Mouse (Mus musculus) neural tube, embryonic 11.5 days (tissue): ENCODE data around the gene Th. TPM values are rescaled to one million over a fixed set of nuclear protein-coding genes. Genes with fewer than 3 reads are reported as not detected.
A peak's percentile ranks its signal among the peaks of the same experiment; 100 is the strongest.

Experiments
- ATAC-seq: fragments of 200-750 bp; cut with Nextera tagmentation; 2 replicates; pipeline ENCODE4 v1.8.0; 2017; ENCODE audit warnings: moderate number of reproducible peaks, mild to moderate bottlenecking, moderate TSS enrichment, moderate library complexity; ENCODE audit not compliant: insufficient read depth, low FRiP score, low TSS enrichment
- DNase-seq: peaks from one replicate; pipeline ENCODE4 v3.0.0-alpha.2; 2015; ENCODE audit warnings: low spot score
- H3K27ac ChIP-seq: fragments of 300-500 bp; sonication (generic); 2 replicates; pipeline ENCODE4 v1.5.1; 2014; ENCODE audit warnings: low read depth, mild to moderate bottlenecking, low read length
- H3K27me3 ChIP-seq: fragments of 300-500 bp; sonication (generic); 2 replicates; pipeline ENCODE4 v1.6.1; 2014; ENCODE audit warnings: mild to moderate bottlenecking, low read length, mixed read lengths; ENCODE audit not compliant: control insufficient read depth, insufficient read depth
- H3K36me3 ChIP-seq: fragments of 300-500 bp; sonication (generic); 2 replicates; pipeline ENCODE4 v1.6.1; 2014; ENCODE audit warnings: mild to moderate bottlenecking, low read length, moderate library complexity, mixed read lengths; ENCODE audit not compliant: control insufficient read depth, insufficient read depth
- H3K4me1 ChIP-seq: fragments of 300-500 bp; sonication (generic); 2 replicates; pipeline ENCODE4 v1.6.1; 2014; ENCODE audit warnings: low read length, mixed read lengths; ENCODE audit not compliant: control insufficient read depth, insufficient read depth
- H3K4me2 ChIP-seq: fragments of 300-500 bp; sonication (generic); 2 replicates; pipeline ENCODE4 v1.6.1; 2014; ENCODE audit warnings: low read depth, mild to moderate bottlenecking, moderate library complexity
- H3K4me3 ChIP-seq: fragments of 300-500 bp; sonication (generic); 2 replicates; pipeline ENCODE4 v1.5.1; 2014; ENCODE audit warnings: low read depth, low read length
- H3K9ac ChIP-seq: fragments of 300-500 bp; sonication (generic); 2 replicates; pipeline ENCODE4 v1.6.1; 2014; ENCODE audit warnings: mild to moderate bottlenecking, low read length
- H3K9me3 ChIP-seq: fragments of 300-500 bp; sonication (generic); 2 replicates; pipeline ENCODE4 v1.6.1; 2016; ENCODE audit warnings: low read length; ENCODE audit not compliant: control insufficient read depth
- WGBS: fragments of 180-500 bp; shearing (Covaris S2); extraction: QIAGEN DNeasy Blood & Tissue Kit; methylation state at CpG from one replicate; pipeline ENCODE4 v1.1.7; 2014; 5-methylcytosine and 5-hydroxymethylcytosine counted together
- polyA plus RNA-seq: library from polyadenylated mRNA; unstranded; fragments of >200 nt; fragmentation: Nextera tagmentation; extraction: Ambion mirVana; gene quantifications from 2 replicates; pipeline ENCODE4 v1.2.1, GENCODE M21; 2014

Gene Th
- 9.3 and 11.4 TPM in 2 replicates for polyA plus RNA-seq

DNA sequence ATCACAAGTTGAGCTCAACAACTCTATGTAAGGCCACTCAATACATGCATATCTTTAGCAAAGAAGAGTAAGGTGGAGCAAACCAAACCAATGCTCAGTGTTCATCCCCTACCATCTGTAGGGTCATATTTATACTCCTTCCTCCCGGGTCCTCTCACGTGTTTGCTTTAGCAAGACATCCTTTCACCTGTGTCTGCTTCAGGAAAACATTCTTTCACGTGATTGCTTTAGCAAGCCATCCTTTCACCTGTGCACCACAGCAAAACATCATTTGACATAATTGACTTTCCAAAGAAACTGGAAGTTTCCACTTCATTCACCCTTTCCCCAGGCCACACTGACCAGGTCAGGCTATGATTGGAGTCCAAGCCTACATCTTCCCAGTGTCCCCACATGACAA lies at the start of gene Th:
Gene Th, minus strand, starts transcription at position 101 of the 400 bp plus-strand sequence.
- Histone ChIP-seq H3K9ac (no peak within 1 kb of the TSS), H3K4me3 (no peak within 1 kb of the TSS), H3K27ac (no peak within 1 kb of the TSS), H3K4me2 (no peak within 1 kb of the TSS), H3K36me3 (no peaks in the 10 kb centered on the region), H3K4me1 (no peaks in the 10 kb centered on the region), H3K27me3 (no peaks in the 10 kb centered on the region), H3K9me3 (no peaks in the 10 kb centered on the region)
- DNase-seq, result no peak
- 81% methylated on average over 3 of the region's 3 CpGs for WGBS
- ATAC-seq, result no peak

DNA sequence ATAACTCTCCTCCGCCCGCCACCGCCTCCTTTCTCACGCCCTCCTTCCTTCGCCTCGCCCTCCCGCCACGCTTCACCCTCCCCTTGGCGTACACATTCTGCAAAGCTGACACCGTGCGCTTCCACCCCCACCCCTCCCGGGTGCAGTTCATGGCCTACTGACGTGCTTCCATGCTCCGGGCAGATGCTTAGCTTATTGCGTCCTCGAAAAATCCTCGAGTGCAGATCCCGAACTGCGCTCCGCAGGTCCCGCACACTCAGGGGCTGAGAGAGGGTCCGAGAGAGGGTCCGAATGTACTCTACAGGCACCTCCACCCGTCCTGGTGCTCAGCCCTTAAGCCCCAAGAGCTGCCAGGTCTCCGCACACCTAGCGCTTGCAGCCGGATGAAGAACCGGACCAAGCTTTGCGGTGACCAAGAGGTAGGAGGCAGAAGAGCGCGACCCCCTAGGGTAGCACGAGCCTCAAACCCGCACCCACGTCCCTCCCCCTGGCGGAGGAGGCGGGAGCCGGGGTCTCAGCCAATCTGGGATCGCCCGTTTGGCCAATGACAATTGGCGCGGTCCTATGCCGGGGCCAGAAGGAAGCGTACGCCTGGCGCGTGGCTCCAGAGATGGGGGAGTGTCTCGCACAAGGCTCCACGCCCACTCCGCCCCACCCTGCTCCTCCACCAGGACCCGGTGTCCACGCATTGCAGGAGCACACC lies 38.0 kb upstream of the Th start, which contains the start of gene Ascl2:
Gene Ascl2, minus strand, starts transcription at position 456 of the 703 bp plus-strand sequence.
- ATAC-seq (peak; percentile 72; the same call in 1 of the 2 replicates), DNase-seq (peak; percentile 60)
- Histone ChIP-seq H3K27ac (no peak within 1 kb of the TSS), H3K4me1 (peaks cover 12% of the 10 kb centered on the region; the same call in 1 of the 2 replicates), H3K36me3 (no peaks in the 10 kb centered on the region), H3K9me3 (no peaks in the 10 kb centered on the region), H3K9ac (peak within 1 kb of the TSS; percentile 29; the same call in 1 of the 2 replicates), H3K4me3 (peak within 1 kb of the TSS; percentile 40), H3K27me3 (peaks cover 49% of the 10 kb centered on the region), H3K4me2 (peak within 1 kb of the TSS; percentile 86)
- WGBS, result under 1% methylated on average over 51 of the region's 51 CpGs

DNA sequence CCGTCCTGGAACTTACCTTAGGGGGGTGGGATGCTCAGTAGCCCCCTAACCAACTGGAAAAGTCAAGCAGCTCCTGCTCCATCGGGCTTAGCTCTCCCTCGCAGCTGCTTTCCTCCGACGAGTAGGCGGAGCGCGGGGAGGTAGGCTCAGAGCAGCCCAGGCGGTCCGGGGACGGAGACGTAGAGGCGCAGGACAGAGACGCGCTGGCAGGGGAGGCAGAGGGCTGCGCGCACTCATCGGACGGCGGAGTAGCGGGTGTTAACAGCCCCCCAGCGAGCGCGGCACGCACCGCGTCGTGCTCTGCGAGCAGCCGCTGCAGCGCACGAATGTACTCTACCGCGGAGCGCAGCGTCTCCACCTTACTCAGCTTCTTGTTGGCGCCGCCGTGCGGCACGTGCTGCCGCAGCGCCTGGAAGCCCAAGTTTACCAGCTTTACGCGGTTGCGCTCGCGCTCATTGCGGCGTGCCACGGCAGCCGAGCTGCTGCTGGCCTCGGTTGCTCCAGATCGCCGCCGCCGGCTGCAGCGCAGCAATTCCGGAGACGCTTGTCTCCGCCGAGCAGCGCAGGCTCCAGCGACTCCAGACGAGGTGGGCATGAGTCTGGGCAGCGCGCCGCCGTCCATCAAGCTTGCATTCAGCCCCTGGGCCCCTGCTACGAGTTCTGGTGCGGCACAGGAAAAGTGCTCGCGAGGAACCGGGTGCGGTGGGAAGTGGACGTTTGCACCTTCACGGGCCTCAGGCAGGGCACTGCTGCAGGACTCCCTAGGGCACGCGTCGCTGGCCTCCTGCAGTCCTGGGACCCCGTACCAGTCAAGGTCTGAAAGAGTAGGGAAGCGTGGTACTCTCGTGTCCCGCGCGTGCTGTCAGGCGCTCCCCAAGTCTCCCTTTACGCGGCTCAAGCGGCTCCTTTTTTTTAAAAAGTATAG lies 37.2 kb upstream of the Th start:
- no peaks in the 10 kb centered on the region for H3K9me3 ChIP-seq
- DNase-seq, result peak; percentile 82
- ATAC-seq, result 0 out of 2 replicates have a peak, but pooled peaks have one; percentile 58

DNA sequence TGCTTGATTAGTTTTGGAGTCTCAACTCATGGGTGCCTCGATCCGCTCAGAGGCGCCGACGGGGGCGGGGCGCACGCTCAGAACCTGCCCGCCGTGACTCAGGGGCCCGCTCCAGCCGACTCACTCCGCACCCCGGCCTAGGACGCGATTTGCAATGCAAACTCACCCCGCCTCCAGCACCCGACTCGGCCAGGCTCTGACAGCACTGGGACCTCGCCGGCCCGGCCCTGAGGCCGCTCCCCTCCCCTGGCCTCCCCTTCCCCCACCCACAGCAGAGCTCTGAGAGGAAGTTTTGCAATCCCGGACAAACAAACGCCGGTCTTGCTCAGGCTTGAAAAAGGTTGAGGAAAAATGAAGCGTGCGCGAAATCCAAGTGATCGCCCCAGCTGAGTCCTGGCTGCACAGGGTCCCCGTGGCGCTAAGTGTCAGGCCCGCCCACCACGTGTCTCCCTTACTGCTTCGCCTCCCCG lies 36.5 kb upstream of the Th start:
- Histone ChIP-seq H3K4me3 (peak overlapping the region; percentile 40), H3K27ac (no peak overlapping the region), H3K4me1 (peaks cover 12% of the 10 kb centered on the region; the same call in 1 of the 2 replicates), H3K9me3 (no peaks in the 10 kb centered on the region), H3K36me3 (no peaks in the 10 kb centered on the region), H3K9ac (peak overlapping the region; percentile 29), H3K4me2 (peak overlapping the region; percentile 86), H3K27me3 (peaks cover 49% of the 10 kb centered on the region)
- no peak for DNase-seq
- 0 out of 2 replicates have a peak, but pooled peaks have one; percentile 38 for ATAC-seq
- WGBS, result under 1% methylated on average over 35 of the region's 36 CpGs

More for the DNA sequence above, 37.2 kb upstream of the Th start:
- under 1% methylated on average over 88 of the region's 90 CpGs for WGBS
- Histone ChIP-seq H3K4me2 (peak overlapping the region; percentile 86), H3K4me3 (peak overlapping the region; percentile 40), H3K27ac (no peak overlapping the region), H3K27me3 (peaks cover 49% of the 10 kb centered on the region), H3K4me1 (peaks cover 12% of the 10 kb centered on the region; the same call in 1 of the 2 replicates), H3K36me3 (no peaks in the 10 kb centered on the region), H3K9ac (peak overlapping the region; percentile 29)

DNA sequence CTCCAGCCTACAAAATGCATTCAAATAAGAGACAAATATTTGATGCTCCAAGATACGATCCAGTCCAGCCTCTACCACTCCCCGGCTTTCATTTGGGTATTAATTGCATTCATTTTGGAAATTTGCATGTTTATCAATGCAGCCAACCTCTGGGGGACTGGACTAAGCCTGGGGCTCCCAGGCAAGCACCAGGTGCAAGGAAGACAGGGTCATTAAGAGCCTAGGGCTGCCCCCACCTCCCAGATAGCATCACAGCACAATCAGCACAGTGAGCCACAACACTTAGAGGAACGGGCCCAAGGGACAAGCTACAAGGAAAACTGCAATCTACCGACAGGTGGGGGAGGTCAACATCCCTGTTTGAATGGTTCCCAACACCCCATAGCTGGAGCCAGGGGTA lies 28.8 kb upstream of the Th start:
- Histone ChIP-seq H3K4me2 (no peak overlapping the region), H3K9ac (no peak overlapping the region), H3K4me3 (no peak overlapping the region), H3K36me3 (no peaks in the 10 kb centered on the region), H3K27ac (no peak overlapping the region), H3K9me3 (no peaks in the 10 kb centered on the region), H3K4me1 (no peaks in the 10 kb centered on the region), H3K27me3 (no peaks in the 10 kb centered on the region)
- no peak for DNase-seq
- no peak for ATAC-seq
- WGBS, result 78% methylated on average over 4 of the region's 4 CpGs

DNA sequence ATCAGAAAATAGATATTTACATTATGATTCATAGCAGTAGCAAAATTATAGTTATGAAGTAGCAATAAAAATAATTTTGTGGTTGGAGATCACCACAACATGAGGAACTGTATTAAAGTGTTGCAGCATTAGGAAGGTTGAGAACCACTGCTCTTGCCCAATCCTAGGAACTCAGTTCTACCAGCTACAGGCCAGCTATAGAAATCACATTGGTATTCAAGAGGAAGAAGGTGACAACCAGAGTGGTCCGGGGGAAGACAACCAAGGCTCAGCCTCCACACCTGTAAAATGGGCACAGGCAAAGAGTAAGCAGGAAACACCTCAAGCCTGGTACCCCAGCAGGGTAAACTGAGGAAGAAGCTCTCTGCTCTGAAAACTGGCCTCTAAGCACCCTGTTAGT lies 27.9 kb upstream of the Th start:
- 89% methylated on average over 1 of the region's 1 CpGs for WGBS
- no peaks in the 10 kb centered on the region for H3K27me3 ChIP-seq
- H3K9me3 ChIP-seq, result no peaks in the 10 kb centered on the region
- H3K4me1 ChIP-seq, result no peaks in the 10 kb centered on the region
- H3K36me3 ChIP-seq, result no peaks in the 10 kb centered on the region
- no peak overlapping the region for H3K27ac ChIP-seq
- DNase-seq, result no peak
- ATAC-seq, result no peak
- no peak overlapping the region for H3K4me3 ChIP-seq
- no peak overlapping the region for H3K4me2 ChIP-seq
- H3K9ac ChIP-seq, result no peak overlapping the region

DNA sequence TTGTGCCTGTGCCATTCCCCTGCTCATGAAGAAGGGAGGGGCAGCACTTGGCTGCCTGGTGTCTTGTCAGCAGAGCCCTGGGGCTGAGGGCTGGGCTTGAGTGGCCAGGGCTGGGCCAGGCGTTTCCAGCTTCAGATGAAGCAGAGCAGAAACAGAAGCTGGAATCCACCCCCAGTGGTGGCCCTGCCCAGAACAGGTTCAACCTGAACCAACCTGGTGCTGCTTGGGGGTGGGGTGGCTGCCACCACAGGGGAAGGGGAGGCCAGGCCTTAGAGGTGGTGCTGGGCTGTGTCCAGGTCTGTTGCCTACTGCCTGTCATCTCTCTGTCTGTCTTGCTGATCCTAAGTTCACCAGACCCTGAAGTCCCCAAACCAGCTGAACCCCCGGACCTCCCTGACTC lies 25.1 kb upstream of the Th start:
- no peak overlapping the region for H3K4me2 ChIP-seq
- ATAC-seq (no peak), DNase-seq (no peak)
- H3K4me1 ChIP-seq, result no peaks in the 10 kb centered on the region
- no peak overlapping the region for H3K4me3 ChIP-seq
- no peaks in the 10 kb centered on the region for H3K36me3 ChIP-seq
- no peak overlapping the region for H3K9ac ChIP-seq
- no peak overlapping the region for H3K27ac ChIP-seq
- H3K27me3 ChIP-seq, result no peaks in the 10 kb centered on the region
- no peaks in the 10 kb centered on the region for H3K9me3 ChIP-seq
- 84% methylated on average over 2 of the region's 2 CpGs for WGBS

DNA sequence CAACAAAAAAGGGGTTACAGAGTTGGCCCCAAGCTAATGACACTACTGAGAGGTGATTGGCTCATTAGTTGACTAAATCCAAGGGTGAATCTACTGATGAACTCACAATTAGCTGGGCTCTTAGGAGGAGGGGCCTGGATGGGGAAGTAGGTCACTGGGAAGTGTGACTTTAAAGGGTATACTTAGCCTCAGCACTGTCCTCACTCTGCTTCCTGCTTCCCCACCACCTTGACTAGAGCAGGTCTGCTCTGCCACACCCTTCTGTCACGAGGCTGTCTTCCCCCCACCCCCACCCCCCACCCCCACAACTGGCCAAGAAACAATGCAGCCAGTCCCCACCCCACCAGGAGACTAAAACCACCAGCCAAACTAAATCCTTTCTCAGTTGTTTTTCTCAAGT lies 18.6 kb upstream of the Th start:
- no peak overlapping the region for H3K9ac ChIP-seq
- no peaks in the 10 kb centered on the region for H3K4me1 ChIP-seq
- WGBS, result 9% methylated on average over 1 of the region's 1 CpGs
- no peak for ATAC-seq
- no peak overlapping the region for H3K27ac ChIP-seq
- no peaks in the 10 kb centered on the region for H3K27me3 ChIP-seq
- no peaks in the 10 kb centered on the region for H3K9me3 ChIP-seq
- no peak overlapping the region for H3K4me2 ChIP-seq
- H3K4me3 ChIP-seq, result no peak overlapping the region
- no peak for DNase-seq
- H3K36me3 ChIP-seq, result no peaks in the 10 kb centered on the region
